Mouse (Mus musculus) mature B cell (primary cell): ENCODE measurements around the gene Serpina3g.
"Not testable (repeated sequence)": the region's sequence is repeated elsewhere in the genome, so short reads cannot be mapped to it uniquely, and the experiment has no call there.

Source experiments
- in situ Hi-C: fragments of 300-500 bp; cut with MboI; formaldehyde crosslinking; loops from 2 replicates; pipeline ENCODE4 v1.14.3; 2019

The Serpina3g gene

GRCm38 (mm10) chr12:104235915-104236314 is at the start of gene Serpina3g:
TSS of gene Serpina3g (plus strand) at chr12:104236245.
- in situ Hi-C loops, result no loop called here

DNA sequence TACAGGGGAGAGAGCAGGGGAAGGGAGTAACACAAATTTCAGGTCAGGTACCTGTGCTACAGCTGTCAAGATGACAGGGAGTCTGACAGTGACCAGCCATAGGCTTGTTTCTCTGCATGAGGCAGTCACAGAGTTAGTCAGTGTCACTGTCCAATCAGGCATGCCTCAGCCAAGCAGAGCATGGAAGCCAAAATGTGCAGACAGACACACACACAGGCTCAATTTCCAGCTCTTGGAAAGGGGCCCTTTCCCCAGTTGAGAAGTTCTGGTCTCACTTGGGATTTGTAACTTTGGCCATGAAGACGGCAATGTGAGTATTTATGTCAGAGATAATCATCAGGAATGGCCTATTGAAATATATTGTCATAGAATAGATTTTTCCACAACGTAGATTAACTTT is 46.8 kb upstream of the Serpina3g start:
- in situ Hi-C loops, result no loop called here

GRCm38 (mm10) chr12:104190852-104191251 is 45.2 kb upstream of the Serpina3g start:
- in situ Hi-C loops, result no loop called here

DNA sequence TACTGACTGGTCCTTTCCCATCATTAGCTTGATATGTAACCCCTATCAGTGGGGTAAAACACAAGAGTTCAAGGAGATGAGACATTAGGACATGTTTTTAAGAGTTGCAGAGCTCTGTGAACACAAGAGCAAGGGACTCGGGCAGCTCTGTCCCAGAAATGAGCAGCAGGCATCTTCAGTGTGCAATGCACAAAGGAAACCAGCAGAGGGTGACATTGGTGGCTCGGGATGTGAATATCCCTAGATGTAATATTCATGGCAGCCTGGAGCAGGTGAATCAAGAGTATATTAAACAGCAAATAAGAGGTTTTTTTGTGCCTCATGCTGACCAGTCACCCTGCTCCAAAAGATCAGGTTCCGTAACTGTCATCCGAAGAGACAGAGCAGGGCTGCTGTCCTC is 26.9 kb upstream of the Serpina3g start:
- in situ Hi-C loops, result no loop called here

DNA sequence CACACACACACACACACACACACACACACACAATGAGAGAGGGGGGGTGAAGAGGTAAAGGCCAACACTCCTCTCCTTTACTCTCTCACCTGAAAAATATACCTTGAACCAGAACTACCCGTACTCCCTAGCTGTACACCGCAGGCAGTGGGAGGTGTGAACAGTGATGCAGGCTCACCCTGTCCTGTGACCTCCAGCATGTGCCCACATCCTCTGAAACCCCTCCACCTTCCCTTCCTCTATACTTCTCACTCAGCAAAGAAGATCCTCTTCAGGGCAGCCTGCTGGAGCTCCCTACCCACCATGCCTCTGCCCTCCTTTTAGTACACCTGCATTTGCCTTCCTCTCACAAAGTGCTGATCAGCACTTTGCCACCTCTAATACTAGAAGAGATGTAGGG is 26.2 kb upstream of the Serpina3g start:
- in situ Hi-C loops, result no loop called here

DNA sequence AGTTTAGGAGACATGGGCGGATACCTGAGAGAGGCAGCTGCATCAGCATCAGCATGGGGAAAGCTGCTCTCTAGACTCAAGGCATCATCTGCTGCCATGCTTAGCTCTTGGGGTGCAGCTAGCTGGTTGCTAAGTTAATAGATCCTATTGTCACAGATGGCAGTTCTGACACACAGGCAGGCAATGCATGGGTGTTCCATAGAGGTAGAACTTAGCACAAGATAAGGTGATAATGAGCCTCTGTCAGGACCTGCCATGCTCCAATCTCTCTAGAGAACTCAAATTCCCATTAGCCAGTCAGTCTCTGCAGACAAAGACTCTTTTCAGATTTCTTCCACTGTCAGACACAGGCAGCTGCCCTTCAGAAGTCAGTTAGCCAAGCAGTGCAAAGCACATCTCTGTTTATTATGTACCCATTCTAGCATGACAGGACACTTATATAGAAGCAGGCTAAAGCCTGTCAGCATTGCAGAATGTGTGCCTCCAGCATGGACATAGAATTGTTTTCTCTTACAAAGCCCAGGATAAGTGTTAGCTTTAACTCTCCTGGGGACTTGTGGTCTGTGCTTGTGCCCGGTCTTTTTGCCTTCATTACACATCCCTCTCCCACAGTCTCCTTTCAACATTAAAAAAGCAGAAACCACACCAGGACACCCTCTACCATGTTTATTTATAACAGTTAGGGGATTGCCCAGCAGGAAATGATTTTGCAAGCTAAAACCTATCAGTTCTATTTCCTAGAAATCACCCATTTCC is 22.2 kb upstream of the Serpina3g start:
- in situ Hi-C loops, result no loop called here

GRCm38 (mm10) chr12:104214445-104214753 is 21.6 kb upstream of the Serpina3g start, which contains the start of gene Serpina3f:
TSS of gene Serpina3f (plus strand) at chr12:104214544.
- in situ Hi-C loops, result no loop called here

GRCm38 (mm10) chr12:104215249-104215648 is 20.8 kb upstream of the Serpina3g start:
- in situ Hi-C loops, result no loop called here

- in situ Hi-C loops, result no loop called here
Observed at GRCm38 (mm10) chr12:104221616-104222015, 14.4 kb upstream of the Serpina3g start.

GRCm38 (mm10) chr12:104223690-104224089 is 12.4 kb upstream of the Serpina3g start:
- in situ Hi-C loops, result no loop called here

GRCm38 (mm10) chr12:104224598-104225300 is 11.3 kb upstream of the Serpina3g start:
- in situ Hi-C loops, result no loop called here

DNA sequence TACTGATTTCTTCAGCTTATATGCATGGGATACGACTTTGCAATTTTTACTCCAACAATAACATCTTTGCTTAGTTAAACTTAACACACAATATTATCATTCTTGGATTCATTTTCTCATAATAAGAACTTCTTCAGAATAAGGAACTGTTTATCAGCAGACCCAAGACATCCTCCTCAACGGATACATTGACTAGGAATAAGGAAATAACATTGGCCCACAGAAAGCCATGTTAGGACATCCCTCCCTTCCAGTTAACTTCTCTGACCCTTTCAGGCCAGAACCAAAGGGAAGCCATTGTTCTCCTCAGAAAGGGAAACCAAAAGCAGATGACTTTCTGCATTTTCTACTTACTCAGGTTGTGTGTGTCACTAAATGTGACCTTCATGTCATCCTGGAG is 5.3 kb upstream of the Serpina3g start:
- in situ Hi-C loops, result no loop called here

- in situ Hi-C loops, result not testable (repeated sequence)
Observed at GRCm38 (mm10) chr12:104238048-104238447, 2.0 kb downstream of the Serpina3g start.

DNA sequence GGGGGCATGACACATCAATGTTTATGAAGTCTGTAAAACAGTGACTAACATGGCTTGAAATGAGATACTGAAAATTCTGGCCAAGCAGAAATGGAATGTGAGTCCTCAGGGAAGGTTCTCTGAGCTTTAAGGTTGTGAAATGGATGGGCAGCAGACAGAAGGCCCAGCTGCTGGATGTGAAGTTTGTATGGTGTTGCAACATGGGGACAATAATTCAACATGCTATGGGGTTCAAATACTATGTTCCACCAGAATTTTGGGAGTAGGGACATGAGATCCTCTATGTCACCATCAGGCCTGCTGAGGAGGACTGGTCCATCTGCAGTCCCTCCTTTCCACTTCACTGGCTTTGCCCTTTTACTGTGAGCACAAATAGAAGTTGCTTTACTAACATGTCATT is 7.3 kb downstream of the Serpina3g start:
- in situ Hi-C loops, result no loop called here

GRCm38 (mm10) chr12:104245092-104245491 is 9.0 kb downstream of the Serpina3g start:
- in situ Hi-C loops, result no loop called here

- in situ Hi-C loops, result no loop called here
Observed at GRCm38 (mm10) chr12:104245595-104245994, 9.6 kb downstream of the Serpina3g start.

- in situ Hi-C loops, result no loop called here
Observed at GRCm38 (mm10) chr12:104247553-104248002, 11.5 kb downstream of the Serpina3g start.

DNA sequence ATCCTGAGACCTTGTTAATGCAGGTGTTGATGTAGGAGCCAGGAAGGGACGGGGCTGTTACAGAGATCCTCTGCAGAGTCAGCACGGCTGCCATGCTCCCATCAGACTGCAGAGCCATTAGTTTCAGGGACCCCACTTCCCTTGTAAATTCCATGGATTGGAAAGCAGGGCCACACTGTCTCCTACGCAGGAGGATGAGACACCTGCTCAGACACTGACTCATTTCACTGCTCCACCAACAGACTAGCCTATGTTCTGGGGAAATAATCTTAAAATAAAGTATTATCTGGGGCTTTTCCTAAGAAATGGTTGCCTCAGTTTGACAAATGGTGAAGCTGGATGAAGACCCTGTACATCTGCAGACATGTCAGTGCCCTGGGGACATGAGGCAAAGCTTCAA is 12.2 kb downstream of the Serpina3g start:
- in situ Hi-C loops, result no loop called here

GRCm38 (mm10) chr12:104261041-104261440 is 25.0 kb downstream of the Serpina3g start:
- in situ Hi-C loops, result no loop called here

DNA sequence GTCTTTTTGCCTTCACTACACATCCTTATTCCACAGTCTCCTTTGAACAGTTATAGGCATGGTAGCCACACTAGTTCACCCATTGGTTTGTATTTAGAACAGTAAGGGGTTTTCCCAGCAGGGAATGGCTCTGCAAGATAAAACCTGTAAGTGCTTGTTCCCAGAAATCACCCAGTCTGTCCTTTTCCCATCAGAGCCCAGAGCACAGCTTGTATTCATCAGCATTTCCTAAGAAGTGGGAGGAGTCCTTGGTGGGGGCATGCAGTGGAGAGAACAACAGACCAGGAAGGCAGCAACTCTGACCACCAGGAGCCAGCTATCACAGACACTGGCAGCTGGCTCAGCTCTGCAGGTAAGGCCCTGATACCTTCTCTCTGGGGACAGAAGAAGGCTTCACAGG is 26.8 kb downstream of the Serpina3g start, which contains the start of gene Serpina3i:
TSS of gene Serpina3i (plus strand) at position 260 of the 400 bp plus-strand sequence.
- in situ Hi-C loops, result no loop called here

- in situ Hi-C loops, result no loop called here
Observed at GRCm38 (mm10) chr12:104266374-104266773, 30.3 kb downstream of the Serpina3g start.

GRCm38 (mm10) chr12:104278216-104279055 is 42.4 kb downstream of the Serpina3g start:
- in situ Hi-C loops, result no loop called here
